Mouse (Mus musculus) testis, adult 2 months (tissue): ENCODE results near the gene Cryaa.

Experiments
- CTCF ChIP-seq: fragments of 200-500 bp; IDR thresholded peaks from 2 replicates; pipeline ENCODE4 v1.5.1; 2012; ENCODE audit warnings: low read depth, mild to moderate bottlenecking, inconsistent platforms, low read length, moderate library complexity; ENCODE audit not compliant: control insufficient read depth, insufficient read depth, insufficient replicate concordance
- POLR2A ChIP-seq: fragments of 200-500 bp; IDR thresholded peaks from 2 replicates; pipeline ENCODE4 v1.6.1; 2012; ENCODE audit warnings: low read depth, mild to moderate bottlenecking, inconsistent platforms, low read length, moderate library complexity; ENCODE audit not compliant: control insufficient read depth

- TF ChIP-seq CTCF = no peak
- no peak for TF ChIP-seq POLR2A
Observed at GRCm38 (mm10) chr17:31657141-31657983, 20.2 kb upstream of the Cryaa start.
